In the genomic region with DNA sequence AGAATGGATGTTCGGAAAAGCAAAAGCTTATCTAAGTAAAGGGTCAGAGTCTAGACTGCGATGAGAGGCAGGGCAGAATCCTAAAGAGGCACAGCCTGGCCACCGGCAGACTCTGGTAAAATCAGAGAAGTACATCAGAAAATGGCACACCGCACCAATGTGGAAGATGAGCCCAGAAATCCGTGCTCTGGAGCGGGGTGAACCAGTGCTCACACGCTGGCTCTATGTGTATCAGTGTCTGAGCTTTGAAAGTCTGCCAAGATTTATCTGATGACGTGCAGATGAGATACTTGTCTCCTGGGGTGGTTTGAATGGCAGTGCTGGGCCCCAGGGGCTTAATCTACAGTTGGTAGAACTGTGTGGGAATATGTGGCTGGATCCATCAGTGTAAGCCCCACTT, we compare ENCODE assay signal across 36 mouse cellular contexts. TPM values are rescaled to one million over a fixed set of nuclear protein-coding genes. Genes with fewer than 3 reads are reported as not detected.
DNase-seq lines count a peak whose midpoint lies in the region; ATAC-seq lines count a peak whose summit lies in the region.
"Had no signal": no experiment of that assay in that cellular context is flagged by ENCODE, and none has a peak within 500 bp of the region (broad histone marks: within the 10 kb centered on the region; RNA-seq: fewer than 3 reads in every experiment).

No protein-coding gene starts in this region.

- no peak overlapping the region for H3K9ac ChIP-seq in forebrain, embryonic 16.5 days (replicated peaks; ENCODE audit: low read depth, low read length)
- H3K9ac ChIP-seq in forebrain, embryonic 11.5 days (ENCODE audit: low read length), result no peak overlapping the region
- H3K9ac ChIP-seq in liver, embryonic 16.5 days (ENCODE audit: low read depth, low read length), result no peak overlapping the region
- no peak overlapping the region for H3K9ac ChIP-seq in midbrain, embryonic 14.5 days (replicated peaks; ENCODE audit: low read length)
- H3K9ac ChIP-seq in midbrain, embryonic 15.5 days, result no peak overlapping the region
- H3K9ac ChIP-seq in intestine, embryonic 16.5 days (ENCODE audit: low read depth, low read length), result no peak overlapping the region
- H3K9ac ChIP-seq: heart, embryonic 13.5 days; hindbrain, embryonic 12.5 days; limb, embryonic 13.5 days; neural tube, embryonic 13.5 days had no signal

- H3K4me3 ChIP-seq in forebrain, embryonic 16.5 days (replicated peaks; ENCODE audit: low read length), result no peak overlapping the region
- H3K4me3 ChIP-seq in forebrain, embryonic 11.5 days (ENCODE audit: low read depth, low read length), result no peak overlapping the region
- no peak overlapping the region for H3K4me3 ChIP-seq in liver, embryonic 16.5 days (ENCODE audit: low read depth, low read length)
- H3K4me3 ChIP-seq in midbrain, embryonic 14.5 days (replicated peaks; ENCODE audit: low read depth, low read length), result no peak overlapping the region
- H3K4me3 ChIP-seq in midbrain, embryonic 15.5 days, result no peak overlapping the region
- H3K4me3 ChIP-seq in intestine, embryonic 16.5 days (ENCODE audit: low read length), result no peak overlapping the region
- H3K4me3 ChIP-seq: heart, adult 2 months; heart, embryonic 13.5 days; hindbrain, embryonic 12.5 days; limb, embryonic 13.5 days; midbrain, embryonic 10.5 days; myocyte; neural tube, embryonic 13.5 days had no signal

- H3K4me2 ChIP-seq in forebrain, embryonic 16.5 days (ENCODE audit: low read length), result no peak overlapping the region
- H3K4me2 ChIP-seq in forebrain, embryonic 11.5 days (ENCODE audit: low read depth, low read length, severe bottlenecking), result no peak overlapping the region
- H3K4me2 ChIP-seq in liver, embryonic 16.5 days (ENCODE audit: low read depth, low read length), result no peak overlapping the region
- no peak overlapping the region for H3K4me2 ChIP-seq in midbrain, embryonic 14.5 days (ENCODE audit: low read length)
- H3K4me2 ChIP-seq in midbrain, embryonic 15.5 days, result no peak overlapping the region
- no peak overlapping the region for H3K4me2 ChIP-seq in intestine, embryonic 16.5 days (ENCODE audit: low read depth, low read length)
- H3K4me2 ChIP-seq: heart, embryonic 13.5 days; hindbrain, embryonic 12.5 days; limb, embryonic 13.5 days; neural tube, embryonic 13.5 days had no signal

- H3K4me1 ChIP-seq in forebrain, embryonic 16.5 days (replicated peaks; ENCODE audit: control insufficient read depth, insufficient read depth, low read length), result no peaks in the 10 kb centered on the region
- H3K4me1 ChIP-seq in forebrain, embryonic 11.5 days (replicated peaks; ENCODE audit: control insufficient read depth, insufficient read depth, low read length), result no peaks in the 10 kb centered on the region
- H3K4me1 ChIP-seq in liver, embryonic 16.5 days (ENCODE audit: control insufficient read depth, low read depth, low read length), result peaks cover 5% of the 10 kb centered on the region
- H3K4me1 ChIP-seq in midbrain, embryonic 14.5 days (ENCODE audit: control insufficient read depth, insufficient read depth, low read length), result no peaks in the 10 kb centered on the region
- no peaks in the 10 kb centered on the region for H3K4me1 ChIP-seq in midbrain, embryonic 15.5 days
- peaks cover 20% of the 10 kb centered on the region for H3K4me1 ChIP-seq in intestine, embryonic 16.5 days (ENCODE audit: control insufficient read depth, insufficient read depth, low read length)
- H3K4me1 ChIP-seq: hindbrain, embryonic 12.5 days; limb, embryonic 13.5 days; midbrain, embryonic 10.5 days had no signal

- H3K9me3 ChIP-seq in forebrain, embryonic 16.5 days (ENCODE audit: control insufficient read depth, low read length), result no peaks in the 10 kb centered on the region
- no peaks in the 10 kb centered on the region for H3K9me3 ChIP-seq in forebrain, embryonic 11.5 days (ENCODE audit: control insufficient read depth, low read length)
- no peaks in the 10 kb centered on the region for H3K9me3 ChIP-seq in liver, embryonic 16.5 days (replicated peaks; ENCODE audit: control insufficient read depth, low read length)
- H3K9me3 ChIP-seq in midbrain, embryonic 14.5 days (ENCODE audit: control insufficient read depth, low read length), result no peaks in the 10 kb centered on the region
- no peaks in the 10 kb centered on the region for H3K9me3 ChIP-seq in midbrain, embryonic 15.5 days
- no peaks in the 10 kb centered on the region for H3K9me3 ChIP-seq in intestine, embryonic 16.5 days (ENCODE audit: control insufficient read depth, low read length)
- H3K9me3 ChIP-seq: G1E; heart, embryonic 13.5 days; hindbrain, embryonic 12.5 days; limb, embryonic 13.5 days; midbrain, embryonic 10.5 days; neural tube, embryonic 13.5 days had no signal

- H3K36me3 ChIP-seq in forebrain, embryonic 16.5 days (ENCODE audit: control insufficient read depth, insufficient read depth), result no peaks in the 10 kb centered on the region
- no peaks in the 10 kb centered on the region for H3K36me3 ChIP-seq in forebrain, embryonic 11.5 days (ENCODE audit: control insufficient read depth, insufficient read depth, low read length)
- H3K36me3 ChIP-seq in liver, embryonic 16.5 days (ENCODE audit: control insufficient read depth, insufficient read depth), result no peaks in the 10 kb centered on the region
- no peaks in the 10 kb centered on the region for H3K36me3 ChIP-seq in midbrain, embryonic 14.5 days (ENCODE audit: control insufficient read depth, insufficient read depth, low read length)
- H3K36me3 ChIP-seq in midbrain, embryonic 15.5 days (replicated peaks), result no peaks in the 10 kb centered on the region
- H3K36me3 ChIP-seq in intestine, embryonic 16.5 days (ENCODE audit: control insufficient read depth, insufficient read depth, low read length), result no peaks in the 10 kb centered on the region
- H3K36me3 ChIP-seq: G1E; heart, embryonic 13.5 days; hindbrain, embryonic 12.5 days; limb, embryonic 13.5 days; midbrain, embryonic 10.5 days; neural tube, embryonic 13.5 days had no signal

- ATAC-seq in forebrain, embryonic 16.5 days, result peak; percentile 58; the same call in 1 of the 2 replicates
- ATAC-seq in forebrain, embryonic 11.5 days (replicated peaks; ENCODE audit: low FRiP score), result no peak
- ATAC-seq in liver, embryonic 16.5 days (ENCODE audit: low read depth), result no peak
- no peak for ATAC-seq in midbrain, embryonic 14.5 days (ENCODE audit: low FRiP score, low TSS enrichment)
- ATAC-seq in midbrain, embryonic 15.5 days (replicated peaks), result no peak
- peak; percentile 38 for ATAC-seq in intestine, embryonic 16.5 days
- ATAC-seq: Patski had no signal

- DNase-seq in forebrain, embryonic 11.5 days (ENCODE audit: low spot score), result no peak
- DNase-seq in liver, result no peak
- peak; percentile 31 for DNase-seq in midbrain, embryonic 14.5 days
- no peak for DNase-seq in gastrocnemius, postnatal 4 days (ENCODE audit: low spot score in 2 of 2)
- DNase-seq: adrenal gland, adult 2 months; B cell, adult 2 months; cerebellum, adult 8-10 months; cerebellum, postnatal 36 days; embryo, embryonic 11 days; gastrocnemius, postnatal 25 days; heart, adult 2 months; heart, postnatal 14 days; kidney, postnatal 36 days; lung, adult 2 months; retina, postnatal 1 day; right cerebral cortex, postnatal 25 days; spleen, adult 18-20 months had no signal

- no peaks in the 10 kb centered on the region for H3K27me3 ChIP-seq in forebrain, embryonic 16.5 days (replicated peaks; ENCODE audit: control insufficient read depth, insufficient read depth, low read length)
- H3K27me3 ChIP-seq in forebrain, embryonic 11.5 days (ENCODE audit: control insufficient read depth, insufficient read depth, low read length), result no peaks in the 10 kb centered on the region
- no peaks in the 10 kb centered on the region for H3K27me3 ChIP-seq in liver, embryonic 16.5 days (ENCODE audit: control insufficient read depth, insufficient read depth, low read depth, low read length)
- peaks cover 9% of the 10 kb centered on the region; the same call in 1 of the 2 replicates for H3K27me3 ChIP-seq in midbrain, embryonic 14.5 days (ENCODE audit: control insufficient read depth, insufficient read depth, low read length)
- H3K27me3 ChIP-seq in midbrain, embryonic 15.5 days (replicated peaks), result no peaks in the 10 kb centered on the region; the same call in 1 of the 2 replicates
- H3K27me3 ChIP-seq in intestine, embryonic 16.5 days (replicated peaks; ENCODE audit: control insufficient read depth, insufficient read depth, low read length), result no peaks in the 10 kb centered on the region
- H3K27me3 ChIP-seq: CH12.LX; heart, embryonic 13.5 days; hindbrain, embryonic 12.5 days; limb, embryonic 13.5 days; neural tube, embryonic 13.5 days; Patski had no signal

- 69% methylated on average over 8 of the region's 8 CpGs for WGBS in forebrain, embryonic 16.5 days
- 86% methylated on average over 8 of the region's 8 CpGs for WGBS in forebrain, embryonic 11.5 days
- WGBS in liver, embryonic 16.5 days (ENCODE audit: insufficient replicate concordance), result 61% methylated on average over 8 of the region's 8 CpGs
- 82% methylated on average over 8 of the region's 8 CpGs for WGBS in midbrain, embryonic 14.5 days
- WGBS in midbrain, embryonic 15.5 days, result 73% methylated on average over 8 of the region's 8 CpGs
- 63% methylated on average over 8 of the region's 8 CpGs for WGBS in intestine, embryonic 16.5 days

- no peak overlapping the region for H3K27ac ChIP-seq in forebrain, embryonic 16.5 days (ENCODE audit: low read length)
- H3K27ac ChIP-seq in forebrain, embryonic 11.5 days (ENCODE audit: low read depth, low read length), result no peak overlapping the region
- peak overlapping the region; percentile 41; the same call in 1 of the 2 replicates for H3K27ac ChIP-seq in liver, embryonic 16.5 days (ENCODE audit: low read length)
- no peak overlapping the region for H3K27ac ChIP-seq in midbrain, embryonic 14.5 days (replicated peaks; ENCODE audit: low read depth, low read length)
- H3K27ac ChIP-seq in midbrain, embryonic 15.5 days, result no peak overlapping the region
- peak overlapping the region; percentile 46 for H3K27ac ChIP-seq in intestine, embryonic 16.5 days (ENCODE audit: low read length)
- H3K27ac ChIP-seq: heart, adult 2 months; heart, embryonic 13.5 days; hindbrain, embryonic 12.5 days; limb, embryonic 13.5 days; midbrain, embryonic 10.5 days; neural tube, embryonic 13.5 days had no signal

RNA-seq across cellular contexts. Expression of gene Cxcr1, which starts 4.6 kb away (rescaled TPM):
- polyA plus RNA-seq in forebrain, embryonic 16.5 days (2015; fragmentation: Nextera tagmentation; extraction: Ambion mirVana), result not detected in 2 replicates
- not detected in 2 replicates for polyA plus RNA-seq in forebrain, embryonic 11.5 days (2014; fragmentation: Nextera tagmentation; extraction: Ambion mirVana)
- 0.07 TPM in 1 of 2 replicates, not detected in the other for polyA plus RNA-seq in liver, embryonic 16.5 days (2015; fragmentation: Nextera tagmentation; extraction: Ambion mirVana)
- not detected in 2 replicates for polyA plus RNA-seq in midbrain, embryonic 14.5 days (2014; fragmentation: Nextera tagmentation; extraction: Ambion mirVana)
- polyA plus RNA-seq in midbrain, embryonic 15.5 days (2015; fragmentation: Nextera tagmentation; extraction: Ambion mirVana), result not detected in 2 replicates
- polyA plus RNA-seq in intestine, embryonic 16.5 days (2015; fragmentation: Nextera tagmentation; extraction: Ambion mirVana), result not detected in 2 replicates
- total RNA-seq in gastrocnemius, postnatal 4 days (2021), result not detected
- total RNA-seq: adrenal gland, adult 2 months; CH12.LX; gastrocnemius, postnatal 25 days; heart, adult 2 months; heart, postnatal 14 days; left cerebral cortex, adult 18-20 months; left cerebral cortex, postnatal 25 days had no signal
- polyA plus RNA-seq: adrenal gland, adult 2 months; G1E; heart, adult 2 months; heart, embryonic 13.5 days; hindbrain, embryonic 12.5 days; intestine, embryonic 14.5 days; kidney, embryonic 14.5 days; limb, embryonic 13.5 days; midbrain, embryonic 10.5 days; myocyte; neural tube, embryonic 13.5 days; Patski; thymus, postnatal 0 days; urinary bladder, adult 2 months had no signal

RNA-seq across cellular contexts. Expression of gene Arpc2, which starts 36.8 kb away (rescaled TPM):
- 413 and 455 TPM in 2 replicates for polyA plus RNA-seq in forebrain, embryonic 16.5 days (2015; fragmentation: Nextera tagmentation; extraction: Ambion mirVana)
- polyA plus RNA-seq in forebrain, embryonic 11.5 days (2014; fragmentation: Nextera tagmentation; extraction: Ambion mirVana), result 303 and 310 TPM in 2 replicates
- 181 and 187 TPM in 2 replicates for polyA plus RNA-seq in liver, embryonic 16.5 days (2015; fragmentation: Nextera tagmentation; extraction: Ambion mirVana)
- 322 and 338 TPM in 2 replicates for polyA plus RNA-seq in midbrain, embryonic 14.5 days (2014; fragmentation: Nextera tagmentation; extraction: Ambion mirVana)
- 396 and 398 TPM in 2 replicates for polyA plus RNA-seq in midbrain, embryonic 15.5 days (2015; fragmentation: Nextera tagmentation; extraction: Ambion mirVana)
- polyA plus RNA-seq in intestine, embryonic 16.5 days (2015; fragmentation: Nextera tagmentation; extraction: Ambion mirVana), result 556 and 575 TPM in 2 replicates
- 100 to 1,000 TPM; 140 to 145 TPM for total RNA-seq in gastrocnemius, postnatal 4 days (2021)

RNA-seq across cellular contexts. Expression of gene Cxcr2, which starts 45.3 kb away (rescaled TPM):
- polyA plus RNA-seq in forebrain, embryonic 16.5 days (2015; fragmentation: Nextera tagmentation; extraction: Ambion mirVana), result 0.06 TPM in 1 of 2 replicates, not detected in the other
- 0.12 and 0.17 TPM in 2 replicates for polyA plus RNA-seq in forebrain, embryonic 11.5 days (2014; fragmentation: Nextera tagmentation; extraction: Ambion mirVana)
- polyA plus RNA-seq in liver, embryonic 16.5 days (2015; fragmentation: Nextera tagmentation; extraction: Ambion mirVana), result 1.8 and 2.7 TPM in 2 replicates
- not detected in 2 replicates for polyA plus RNA-seq in midbrain, embryonic 14.5 days (2014; fragmentation: Nextera tagmentation; extraction: Ambion mirVana)
- polyA plus RNA-seq in midbrain, embryonic 15.5 days (2015; fragmentation: Nextera tagmentation; extraction: Ambion mirVana), result 0.05 TPM in 2 replicates
- polyA plus RNA-seq in intestine, embryonic 16.5 days (2015; fragmentation: Nextera tagmentation; extraction: Ambion mirVana), result 0.22 and 0.27 TPM in 2 replicates
- total RNA-seq in gastrocnemius, postnatal 4 days (2021), result under 1 TPM in 1 of 2 experiments, not detected in 1; 0.08 TPM
- total RNA-seq: gastrocnemius, postnatal 25 days; left cerebral cortex, adult 18-20 months; left cerebral cortex, postnatal 25 days had no signal
- polyA plus RNA-seq: adrenal gland, adult 2 months; G1E; heart, embryonic 13.5 days; hindbrain, embryonic 12.5 days; kidney, embryonic 14.5 days; myocyte had no signal

Comparison
In these comparisons a context has a peak if more than half of its experiments do, and no peak if none do; other contexts are left out.
1. ATAC-seq: peak in forebrain, embryonic 16.5 days (single experiment) and intestine, embryonic 16.5 days (single experiment); none in forebrain, embryonic 11.5 days (single experiment), liver, embryonic 16.5 days (single experiment), midbrain, embryonic 14.5 days (single experiment) and midbrain, embryonic 15.5 days (single experiment).
2. H3K27ac ChIP-seq: peak in liver, embryonic 16.5 days (single experiment) and intestine, embryonic 16.5 days (single experiment); none in forebrain, embryonic 16.5 days (single experiment), forebrain, embryonic 11.5 days (single experiment), midbrain, embryonic 14.5 days (single experiment) and midbrain, embryonic 15.5 days (single experiment).